Mouse (Mus musculus) forebrain, embryonic 10.5 days (tissue): ENCODE data around the gene Kif1a. TPM values are rescaled to one million over a fixed set of nuclear protein-coding genes. Genes with fewer than 3 reads are reported as not detected.

Experiments
- DNase-seq: peaks from one replicate; pipeline ENCODE4 v3.0.0-alpha.2; 2017; ENCODE audit warnings: low spot score; ENCODE audit errors: extremely low spot score
- H3K27ac ChIP-seq: fragments of 300-500 bp; sonication (generic); 2 replicates; pipeline ENCODE4 v1.5.1; 2016; ENCODE audit warnings: mild to moderate bottlenecking
- H3K27me3 ChIP-seq: fragments of 300-500 bp; sonication (generic); 2 replicates; pipeline ENCODE4 v1.6.1; 2016; ENCODE audit warnings: mild to moderate bottlenecking; ENCODE audit not compliant: poor library complexity, severe bottlenecking
- H3K36me3 ChIP-seq: fragments of 300-500 bp; sonication (generic); replicated peaks from 2 replicates; pipeline ENCODE4 v1.6.1; 2016; ENCODE audit warnings: mild to moderate bottlenecking, moderate library complexity
- H3K4me1 ChIP-seq: fragments of 300-500 bp; sonication (generic); 2 replicates; pipeline ENCODE4 v1.6.1; 2016
- H3K4me3 ChIP-seq: fragments of 300-500 bp; sonication (generic); 2 replicates; pipeline ENCODE4 v1.5.1; 2016; ENCODE audit warnings: mild to moderate bottlenecking, moderate library complexity
- H3K9me3 ChIP-seq: fragments of 300-500 bp; sonication (generic); 2 replicates; pipeline ENCODE4 v1.6.1; 2016; ENCODE audit warnings: mild to moderate bottlenecking, moderate library complexity
- WGBS: fragments of 180-500 bp; shearing (Covaris S2); methylation state at CpG from one replicate; pipeline ENCODE4 v1.1.7; 2016; 5-methylcytosine and 5-hydroxymethylcytosine counted together
- polyA plus RNA-seq: library from polyadenylated mRNA; unstranded; fragments of >200 nt; fragmentation: Nextera tagmentation; extraction: Ambion mirVana; gene quantifications from 2 replicates; pipeline ENCODE4 v1.2.1, GENCODE M21; 2016

The Kif1a gene
- polyA plus RNA-seq, 1 experiment from 2014 or later = 41.5 TPM

- no peak overlapping the region for H3K4me3 ChIP-seq
- H3K36me3 ChIP-seq = peaks cover 91% of the 10 kb centered on the region
- no peak for DNase-seq
- peaks cover 8% of the 10 kb centered on the region; the same call in 1 of the 2 replicates for H3K9me3 ChIP-seq
- peak overlapping the region; percentile 0; the same call in 1 of the 2 replicates for H3K27ac ChIP-seq
- 79% methylated on average over 4 of the region's 4 CpGs for WGBS
- H3K27me3 ChIP-seq = no peaks in the 10 kb centered on the region
- H3K4me1 ChIP-seq = peaks cover 6% of the 10 kb centered on the region; the same call in 1 of the 2 replicates
Observed at GRCm38 (mm10) chr1:93035981-93036380, 65.8 kb downstream of the Kif1a start.

GRCm38 (mm10) chr1:93033989-93034388 is 67.8 kb downstream of the Kif1a start:
- H3K4me3 ChIP-seq = no peak overlapping the region
- peak; percentile 30 for DNase-seq
- H3K27me3 ChIP-seq = no peaks in the 10 kb centered on the region
- WGBS = 76% methylated on average over 8 of the region's 8 CpGs
- H3K9me3 ChIP-seq = peaks cover 8% of the 10 kb centered on the region; the same call in 1 of the 2 replicates
- H3K36me3 ChIP-seq = peaks cover 83% of the 10 kb centered on the region
- H3K27ac ChIP-seq = peak overlapping the region; percentile 44
- H3K4me1 ChIP-seq = peaks cover 6% of the 10 kb centered on the region; the same call in 1 of the 2 replicates

GRCm38 (mm10) chr1:93031199-93031598 is 70.6 kb downstream of the Kif1a start:
- Histone ChIP-seq H3K27me3 (no peaks in the 10 kb centered on the region), H3K4me1 (peaks cover 6% of the 10 kb centered on the region; the same call in 1 of the 2 replicates), H3K27ac (no peak overlapping the region), H3K4me3 (no peak overlapping the region), H3K9me3 (no peaks in the 10 kb centered on the region), H3K36me3 (peaks cover 81% of the 10 kb centered on the region)
- 91% methylated on average over 3 of the region's 3 CpGs for WGBS
- DNase-seq = no peak

- H3K27me3 ChIP-seq = no peaks in the 10 kb centered on the region
- no peaks in the 10 kb centered on the region for H3K9me3 ChIP-seq
- DNase-seq = no peak
- 81% methylated on average over 2 of the region's 2 CpGs for WGBS
- H3K4me3 ChIP-seq = no peak overlapping the region
- no peak overlapping the region for H3K27ac ChIP-seq
- peaks cover 6% of the 10 kb centered on the region; the same call in 1 of the 2 replicates for H3K4me1 ChIP-seq
- peaks cover 82% of the 10 kb centered on the region for H3K36me3 ChIP-seq
Observed at GRCm38 (mm10) chr1:93030060-93030459, 71.7 kb downstream of the Kif1a start.

- H3K4me3 ChIP-seq = no peak overlapping the region
- no peaks in the 10 kb centered on the region for H3K9me3 ChIP-seq
- no peaks in the 10 kb centered on the region for H3K27me3 ChIP-seq
- 95% methylated on average over 10 of the region's 10 CpGs for WGBS
- peaks cover 82% of the 10 kb centered on the region for H3K36me3 ChIP-seq
- H3K4me1 ChIP-seq = peaks cover under 1% of the 10 kb centered on the region; the same call in 1 of the 2 replicates
- H3K27ac ChIP-seq = no peak overlapping the region
- no peak for DNase-seq
Observed at GRCm38 (mm10) chr1:93029387-93029786, 72.4 kb downstream of the Kif1a start.

GRCm38 (mm10) chr1:93026600-93026999 is 75.2 kb downstream of the Kif1a start:
- WGBS = 88% methylated on average over 8 of the region's 8 CpGs
- no peak overlapping the region for H3K27ac ChIP-seq
- no peak overlapping the region for H3K4me3 ChIP-seq
- no peak for DNase-seq
- H3K36me3 ChIP-seq = peaks cover 86% of the 10 kb centered on the region
- no peaks in the 10 kb centered on the region for H3K9me3 ChIP-seq
- no peaks in the 10 kb centered on the region for H3K27me3 ChIP-seq
- no peaks in the 10 kb centered on the region for H3K4me1 ChIP-seq

- H3K4me1 ChIP-seq = no peaks in the 10 kb centered on the region
- H3K27ac ChIP-seq = no peak overlapping the region
- no peaks in the 10 kb centered on the region for H3K27me3 ChIP-seq
- WGBS = 88% methylated on average over 4 of the region's 4 CpGs
- H3K36me3 ChIP-seq = peaks cover 88% of the 10 kb centered on the region
- H3K9me3 ChIP-seq = no peaks in the 10 kb centered on the region
- H3K4me3 ChIP-seq = no peak overlapping the region
- no peak for DNase-seq
Observed at GRCm38 (mm10) chr1:93020602-93021001, 81.1 kb downstream of the Kif1a start.

GRCm38 (mm10) chr1:93018716-93019115 is 83.0 kb downstream of the Kif1a start:
- Histone ChIP-seq H3K27ac (no peak overlapping the region), H3K36me3 (peaks cover 69% of the 10 kb centered on the region), H3K27me3 (no peaks in the 10 kb centered on the region), H3K4me1 (no peaks in the 10 kb centered on the region), H3K9me3 (no peaks in the 10 kb centered on the region), H3K4me3 (no peak overlapping the region)
- 90% methylated on average over 10 of the region's 10 CpGs for WGBS
- no peak for DNase-seq

- Histone ChIP-seq H3K27ac (no peak overlapping the region), H3K4me1 (no peaks in the 10 kb centered on the region), H3K4me3 (no peak overlapping the region), H3K36me3 (peaks cover 34% of the 10 kb centered on the region), H3K27me3 (no peaks in the 10 kb centered on the region), H3K9me3 (no peaks in the 10 kb centered on the region)
- 77% methylated on average over 2 of the region's 2 CpGs for WGBS
- DNase-seq = no peak
Observed at GRCm38 (mm10) chr1:93015136-93015535, 86.6 kb downstream of the Kif1a start.

GRCm38 (mm10) chr1:93014460-93014859 is 87.3 kb downstream of the Kif1a start:
- H3K4me3 ChIP-seq = no peak overlapping the region
- H3K36me3 ChIP-seq = peaks cover 27% of the 10 kb centered on the region
- H3K4me1 ChIP-seq = no peaks in the 10 kb centered on the region
- no peak overlapping the region for H3K27ac ChIP-seq
- DNase-seq = peak; percentile 65
- no peaks in the 10 kb centered on the region for H3K9me3 ChIP-seq
- H3K27me3 ChIP-seq = no peaks in the 10 kb centered on the region

GRCm38 (mm10) chr1:93013367-93013766 is 88.4 kb downstream of the Kif1a start:
- no peak for DNase-seq
- 89% methylated on average over 4 of the region's 4 CpGs for WGBS

GRCm38 (mm10) chr1:93012103-93012585 is 89.6 kb downstream of the Kif1a start:
- Histone ChIP-seq H3K4me1 (no peaks in the 10 kb centered on the region), H3K27me3 (no peaks in the 10 kb centered on the region), H3K4me3 (no peak overlapping the region), H3K9me3 (no peaks in the 10 kb centered on the region), H3K36me3 (peaks cover 4% of the 10 kb centered on the region; the same call in 1 of the 2 replicates), H3K27ac (no peak overlapping the region)
- WGBS = 87% methylated on average over 7 of the region's 7 CpGs
- no peak for DNase-seq

More at GRCm38 (mm10) chr1:93013367-93013766, 88.4 kb downstream of the Kif1a start:
- H3K36me3 ChIP-seq = peaks cover 16% of the 10 kb centered on the region; the same call in 1 of the 2 replicates
- no peaks in the 10 kb centered on the region for H3K4me1 ChIP-seq
- no peaks in the 10 kb centered on the region for H3K27me3 ChIP-seq
- H3K4me3 ChIP-seq = no peak overlapping the region
- no peaks in the 10 kb centered on the region for H3K9me3 ChIP-seq
- no peak overlapping the region for H3K27ac ChIP-seq

GRCm38 (mm10) chr1:93010731-93011130 is 91.0 kb downstream of the Kif1a start:
- DNase-seq = peak; percentile 31
- no peaks in the 10 kb centered on the region for H3K27me3 ChIP-seq
- no peaks in the 10 kb centered on the region for H3K4me1 ChIP-seq
- 39% methylated on average over 3 of the region's 3 CpGs for WGBS
- H3K36me3 ChIP-seq = no peaks in the 10 kb centered on the region
- H3K27ac ChIP-seq = no peak overlapping the region
- H3K4me3 ChIP-seq = no peak overlapping the region
- no peaks in the 10 kb centered on the region for H3K9me3 ChIP-seq

- no peak overlapping the region for H3K27ac ChIP-seq
- H3K36me3 ChIP-seq = no peaks in the 10 kb centered on the region
- no peak overlapping the region for H3K4me3 ChIP-seq
- WGBS = 82% methylated on average over 4 of the region's 4 CpGs
- H3K9me3 ChIP-seq = no peaks in the 10 kb centered on the region
- DNase-seq = no peak
- H3K4me1 ChIP-seq = no peaks in the 10 kb centered on the region
- no peaks in the 10 kb centered on the region for H3K27me3 ChIP-seq
Observed at GRCm38 (mm10) chr1:93009196-93009595, 92.6 kb downstream of the Kif1a start.
